Mouse (Mus musculus) fat pad, adult 2 months (tissue): Measurements from ENCODE around the gene Htr7.

Experiments
- DNase-seq: peaks from one replicate; pipeline ENCODE4 v3.0.0-alpha.2; 2011; ENCODE audit warnings: low read depth, low spot score; ENCODE audit errors: extremely low read depth

Gene Htr7

DNA sequence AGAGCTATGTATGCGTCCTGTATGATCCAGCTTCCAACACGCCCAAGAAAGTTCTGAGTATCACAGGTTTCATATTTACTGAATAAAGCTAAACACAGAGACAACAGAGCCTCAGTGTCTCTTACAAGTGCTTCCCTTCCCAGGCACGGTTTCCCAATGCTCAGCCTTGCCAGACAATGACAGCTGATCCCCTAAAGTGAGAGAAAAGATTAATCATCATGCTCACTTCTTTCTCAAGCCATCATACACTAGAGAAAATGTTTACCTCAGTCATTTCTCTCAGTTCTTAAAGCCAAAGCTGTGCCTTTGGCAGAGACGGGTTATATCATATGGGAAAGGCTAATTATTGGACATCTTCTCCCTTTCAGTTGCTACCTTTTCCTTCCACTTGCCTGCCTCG, 99.7 kb downstream of the Htr7 start:
- no peak for DNase-seq

- DNase-seq = no peak
Observed at GRCm38 (mm10) chr19:35955698-35956097, 101.6 kb downstream of the Htr7 start.

DNA sequence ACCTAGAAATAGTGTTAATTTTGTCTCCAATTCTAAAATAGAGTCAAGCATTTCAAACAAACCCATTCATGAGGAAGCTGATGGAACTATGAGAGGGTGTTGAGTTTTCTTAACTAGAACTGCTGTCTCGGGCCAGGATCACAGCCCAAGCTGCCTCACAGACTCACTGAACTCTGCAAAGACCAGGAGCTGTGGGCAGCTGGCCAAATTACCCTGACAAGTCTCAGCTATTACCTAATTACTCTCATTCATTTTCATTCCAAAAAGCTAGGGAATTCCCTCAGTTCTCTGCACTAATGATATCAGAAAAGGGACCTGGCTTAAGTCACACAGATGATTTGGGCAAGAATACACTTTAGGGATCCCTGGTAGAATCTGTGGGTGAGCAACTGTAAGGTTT, 107.4 kb downstream of the Htr7 start:
- DNase-seq = no peak

DNA sequence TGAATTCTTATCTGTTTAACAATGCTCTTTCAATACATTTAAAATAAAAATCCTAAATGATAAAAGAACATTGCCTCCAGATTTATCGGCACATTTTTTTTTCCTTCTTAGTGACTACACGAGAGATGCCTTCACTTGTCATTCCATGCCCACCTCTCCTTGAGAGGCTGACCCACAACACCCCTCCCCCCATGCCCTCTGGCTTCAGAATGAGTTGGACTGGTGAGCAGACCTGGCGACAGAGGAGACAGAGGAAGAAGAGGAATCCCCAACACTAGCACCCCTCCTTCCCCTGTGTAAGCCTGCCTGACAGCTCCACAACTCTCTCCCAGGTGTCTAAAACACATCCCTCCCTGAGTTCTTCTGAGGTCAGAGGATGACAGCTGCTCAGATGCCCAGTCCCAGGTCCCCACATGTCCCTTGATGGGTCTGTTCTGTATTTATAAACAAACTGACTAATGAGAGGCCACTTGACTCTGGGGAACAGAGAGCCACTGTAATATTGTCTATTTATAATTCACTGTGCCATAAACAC, 132.3 kb downstream of the Htr7 start:
- no peak for DNase-seq

GRCm38 (mm10) chr19:35924418-35924817, 132.9 kb downstream of the Htr7 start:
- DNase-seq = no peak
